Mouse (Mus musculus) kidney, embryonic 14.5 days (tissue): ENCODE results near the gene Dpt. TPM values are rescaled to one million over a fixed set of nuclear protein-coding genes. Genes with fewer than 3 reads are reported as not detected.
"Not testable (repeated sequence)": the region's sequence is repeated elsewhere in the genome, so short reads cannot be mapped to it uniquely, and the experiment has no call there.

Experiments used
- ATAC-seq: fragments of 200-750 bp; cut with Nextera tagmentation; 2 replicates; pipeline ENCODE4 v1.8.0; 2017; ENCODE audit warnings: moderate number of reproducible peaks, mild to moderate bottlenecking, moderate TSS enrichment, moderate library complexity; ENCODE audit not compliant: low FRiP score, low TSS enrichment
- H3K27ac ChIP-seq: fragments of 300-500 bp; sonication (generic); 2 replicates; pipeline ENCODE4 v1.5.1; 2014; ENCODE audit warnings: low read depth, mild to moderate bottlenecking, low read length, moderate library complexity, mixed read lengths
- H3K27me3 ChIP-seq: fragments of 300-500 bp; sonication (generic); 2 replicates; pipeline ENCODE4 v1.6.1; 2014; ENCODE audit warnings: mild to moderate bottlenecking, low read length; ENCODE audit not compliant: control insufficient read depth, insufficient read depth
- H3K36me3 ChIP-seq: fragments of 300-500 bp; sonication (generic); 2 replicates; pipeline ENCODE4 v1.6.1; 2014; ENCODE audit warnings: low read length, mixed read lengths; ENCODE audit not compliant: control insufficient read depth, insufficient read depth
- H3K4me1 ChIP-seq: fragments of 300-500 bp; sonication (generic); 2 replicates; pipeline ENCODE4 v1.6.1; 2014; ENCODE audit warnings: low read length, mixed read lengths; ENCODE audit not compliant: control insufficient read depth, insufficient read depth
- H3K4me2 ChIP-seq: fragments of 300-500 bp; sonication (generic); replicated peaks from 2 replicates; pipeline ENCODE4 v1.6.1; 2014; ENCODE audit warnings: low read depth, mild to moderate bottlenecking, low read length
- H3K4me3 ChIP-seq: fragments of 300-500 bp; sonication (generic); 2 replicates; pipeline ENCODE4 v1.5.1; 2014; ENCODE audit warnings: mild to moderate bottlenecking, low read length
- H3K9ac ChIP-seq: fragments of 300-500 bp; sonication (generic); 2 replicates; pipeline ENCODE4 v1.6.1; 2014; ENCODE audit warnings: low read depth, mild to moderate bottlenecking, low read length, moderate library complexity
- H3K9me3 ChIP-seq: fragments of 300-500 bp; sonication (generic); 2 replicates; pipeline ENCODE4 v1.6.1; 2016; ENCODE audit warnings: low read length; ENCODE audit not compliant: control insufficient read depth
- WGBS: fragments of 180-500 bp; shearing (Covaris S2); extraction: QIAGEN DNeasy Blood & Tissue Kit; methylation state at CpG from one replicate; pipeline ENCODE4 v1.1.7; 2014; 5-methylcytosine and 5-hydroxymethylcytosine counted together
- polyA plus RNA-seq: library from polyadenylated mRNA; unstranded; fragments of >200 nt; fragmentation: Nextera tagmentation; extraction: Ambion mirVana; gene quantifications from 2 replicates; pipeline ENCODE4 v1.2.1, GENCODE M21; 2014

The Dpt gene
- polyA plus RNA-seq, 1 experiment from 2014 or later: not detected

DNA sequence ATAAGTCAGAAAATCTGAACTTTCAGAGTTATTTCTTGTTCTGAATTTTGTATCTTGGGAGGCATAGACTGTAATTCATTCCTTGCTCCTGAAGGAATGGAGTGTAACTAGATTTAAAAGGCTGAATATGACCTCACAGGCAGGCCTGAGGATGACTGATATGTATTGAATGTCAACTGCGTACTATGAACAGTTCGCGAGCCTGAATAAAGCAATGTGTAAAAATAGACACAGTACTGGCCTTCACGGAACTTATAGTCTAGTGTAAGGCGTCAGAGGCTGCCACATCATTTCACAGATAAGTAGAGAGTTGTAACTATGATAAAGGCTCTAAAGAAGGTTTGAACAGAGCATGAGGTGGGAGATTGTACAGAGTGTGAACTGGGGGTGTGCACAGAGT, 10.3 kb upstream of the Dpt start:
- H3K9ac ChIP-seq: no peak overlapping the region
- H3K4me2 ChIP-seq: no peak overlapping the region
- H3K27me3 ChIP-seq: no peaks in the 10 kb centered on the region
- H3K4me1 ChIP-seq: no peaks in the 10 kb centered on the region
- H3K27ac ChIP-seq: no peak overlapping the region
- no peak for ATAC-seq
- H3K4me3 ChIP-seq: no peak overlapping the region
- 94% methylated on average over 5 of the region's 5 CpGs for WGBS
- H3K36me3 ChIP-seq: no peaks in the 10 kb centered on the region
- H3K9me3 ChIP-seq: no peaks in the 10 kb centered on the region

DNA sequence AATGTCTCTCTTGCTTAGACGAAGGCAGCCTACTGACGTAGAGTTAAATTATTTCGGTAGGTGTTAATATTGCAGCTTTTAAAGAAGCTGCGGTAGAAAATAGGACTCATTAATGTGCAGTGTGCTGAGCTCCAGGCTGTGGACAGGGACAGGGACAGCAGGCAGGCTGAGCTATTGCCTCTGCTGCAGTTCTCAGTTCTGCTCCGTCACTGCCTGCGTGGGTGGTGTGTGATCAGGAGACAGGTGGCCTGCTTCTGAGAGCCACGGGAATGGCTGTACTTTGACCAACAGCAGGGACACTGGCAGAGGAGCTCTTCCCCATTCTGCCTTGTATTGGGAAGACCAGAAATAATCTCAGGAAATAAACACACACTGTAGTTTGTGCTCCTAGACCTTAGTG, 8.7 kb upstream of the Dpt start:
- 44% methylated on average over 7 of the region's 7 CpGs for WGBS
- no peaks in the 10 kb centered on the region for H3K27me3 ChIP-seq
- H3K27ac ChIP-seq: no peak overlapping the region
- H3K9me3 ChIP-seq: no peaks in the 10 kb centered on the region
- ATAC-seq: 0 out of 2 replicates have a peak, but pooled peaks have one; percentile 55
- H3K36me3 ChIP-seq: no peaks in the 10 kb centered on the region
- H3K4me2 ChIP-seq: no peak overlapping the region
- no peaks in the 10 kb centered on the region for H3K4me1 ChIP-seq
- H3K4me3 ChIP-seq: no peak overlapping the region
- H3K9ac ChIP-seq: no peak overlapping the region

DNA sequence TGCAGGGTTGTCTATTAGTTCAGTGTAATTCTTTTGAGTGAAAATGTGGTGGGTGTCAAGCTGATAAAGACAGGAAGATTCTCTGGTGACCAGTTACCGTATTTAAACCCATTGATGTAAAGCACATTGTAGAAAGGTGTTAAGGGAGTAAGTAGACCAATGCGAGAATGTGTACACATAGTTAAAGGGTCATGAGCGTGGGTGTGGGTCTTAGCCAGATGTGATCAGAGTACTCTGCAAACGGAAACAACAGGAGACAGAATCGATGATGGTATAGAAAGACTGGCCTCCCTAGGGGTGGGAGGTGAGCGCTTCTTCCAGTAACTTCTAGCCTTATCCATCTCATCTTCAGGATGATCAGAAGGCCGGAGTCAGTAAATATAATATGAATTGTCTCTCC, 8.2 kb upstream of the Dpt start:
- no peaks in the 10 kb centered on the region for H3K27me3 ChIP-seq
- 88% methylated on average over 7 of the region's 7 CpGs for WGBS
- H3K4me3 ChIP-seq: no peak overlapping the region
- H3K4me2 ChIP-seq: no peak overlapping the region
- no peak overlapping the region for H3K27ac ChIP-seq
- no peak for ATAC-seq
- H3K36me3 ChIP-seq: no peaks in the 10 kb centered on the region
- H3K9me3 ChIP-seq: no peaks in the 10 kb centered on the region
- no peak overlapping the region for H3K9ac ChIP-seq
- H3K4me1 ChIP-seq: no peaks in the 10 kb centered on the region

DNA sequence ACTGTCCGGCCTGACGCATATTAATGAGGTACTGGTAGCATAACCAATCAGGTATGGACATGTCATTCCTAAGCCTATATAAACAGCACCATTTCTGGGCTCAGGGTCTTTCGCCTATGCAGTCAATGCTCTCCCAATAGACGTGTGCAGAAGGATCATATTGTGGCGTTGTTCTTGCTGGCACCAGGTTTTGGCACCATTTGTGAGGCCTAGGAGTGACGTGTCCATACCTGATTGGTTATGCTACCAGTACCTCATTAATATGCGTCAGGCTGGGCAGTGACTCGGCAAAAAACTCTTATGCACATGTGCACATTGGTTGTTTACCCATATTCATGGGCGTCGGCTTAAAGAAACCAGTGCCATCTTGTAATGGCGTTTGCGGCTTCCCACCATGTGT, 6.1 kb upstream of the Dpt start:
- not testable (repeated sequence) for H3K27ac ChIP-seq, ATAC-seq, H3K4me3 ChIP-seq, H3K4me1 ChIP-seq, H3K27me3 ChIP-seq, H3K9me3 ChIP-seq, H3K9ac ChIP-seq, H3K36me3 ChIP-seq, H3K4me2 ChIP-seq
- 94% methylated on average over 12 of the region's 12 CpGs for WGBS

DNA sequence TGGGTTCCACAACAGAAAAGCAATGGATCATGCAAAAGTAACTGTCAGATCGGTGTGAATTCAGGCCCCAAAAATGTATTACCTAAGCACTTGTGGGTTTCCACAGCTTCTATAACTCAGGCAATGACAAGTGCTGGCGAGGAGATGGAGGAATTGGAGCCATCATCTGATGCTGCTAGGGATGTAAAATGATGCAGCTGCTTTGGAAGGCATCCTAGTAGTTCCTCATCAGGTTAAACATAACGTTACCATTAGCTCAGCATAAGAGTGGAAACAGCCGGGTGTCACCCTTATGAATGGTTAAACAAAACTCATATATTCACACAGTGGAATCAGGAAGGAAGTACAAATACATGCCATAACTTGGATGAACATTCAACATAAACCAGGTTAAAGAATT, 3.4 kb upstream of the Dpt start:
- Histone ChIP-seq H3K4me1 (no peaks in the 10 kb centered on the region), H3K36me3 (no peaks in the 10 kb centered on the region), H3K9ac (no peak overlapping the region), H3K27ac (no peak overlapping the region), H3K4me2 (no peak overlapping the region), H3K4me3 (no peak overlapping the region), H3K27me3 (no peaks in the 10 kb centered on the region), H3K9me3 (no peaks in the 10 kb centered on the region)
- ATAC-seq: no peak
- WGBS: 76% methylated on average over 4 of the region's 4 CpGs

DNA sequence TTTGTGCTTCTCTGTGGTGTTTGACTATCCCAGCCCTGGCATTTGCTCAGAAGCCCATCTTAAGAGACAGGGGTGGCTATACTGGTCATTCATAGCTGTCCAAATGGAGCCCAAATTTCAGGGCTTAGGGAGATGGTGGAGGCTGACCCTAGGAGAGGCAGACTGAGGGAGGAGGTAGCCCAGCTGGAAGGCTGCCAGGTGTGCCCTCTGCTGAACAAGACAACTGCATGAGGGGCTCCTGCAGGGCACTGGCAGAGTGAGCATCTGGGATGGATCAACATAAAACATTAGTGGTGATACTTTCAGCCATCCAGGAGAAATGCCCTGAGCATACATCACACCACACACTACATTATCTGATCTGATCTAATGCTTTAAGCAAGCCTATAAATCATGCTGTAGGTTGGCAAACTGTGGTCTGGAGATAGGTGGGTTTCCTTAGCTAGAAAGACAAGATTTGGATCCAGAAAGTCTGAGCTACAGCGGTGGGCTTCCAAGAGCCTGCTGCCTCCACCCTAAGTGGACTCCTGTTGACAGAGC, 1.4 kb downstream of the Dpt start:
- no peaks in the 10 kb centered on the region for H3K4me1 ChIP-seq
- no peak overlapping the region for H3K27ac ChIP-seq
- H3K27me3 ChIP-seq: no peaks in the 10 kb centered on the region
- H3K9me3 ChIP-seq: no peaks in the 10 kb centered on the region
- H3K4me3 ChIP-seq: no peak overlapping the region
- H3K9ac ChIP-seq: no peak overlapping the region
- no peak overlapping the region for H3K4me2 ChIP-seq
- WGBS: 81% methylated on average over 1 of the region's 1 CpGs
- ATAC-seq: no peak
- H3K36me3 ChIP-seq: no peaks in the 10 kb centered on the region

DNA sequence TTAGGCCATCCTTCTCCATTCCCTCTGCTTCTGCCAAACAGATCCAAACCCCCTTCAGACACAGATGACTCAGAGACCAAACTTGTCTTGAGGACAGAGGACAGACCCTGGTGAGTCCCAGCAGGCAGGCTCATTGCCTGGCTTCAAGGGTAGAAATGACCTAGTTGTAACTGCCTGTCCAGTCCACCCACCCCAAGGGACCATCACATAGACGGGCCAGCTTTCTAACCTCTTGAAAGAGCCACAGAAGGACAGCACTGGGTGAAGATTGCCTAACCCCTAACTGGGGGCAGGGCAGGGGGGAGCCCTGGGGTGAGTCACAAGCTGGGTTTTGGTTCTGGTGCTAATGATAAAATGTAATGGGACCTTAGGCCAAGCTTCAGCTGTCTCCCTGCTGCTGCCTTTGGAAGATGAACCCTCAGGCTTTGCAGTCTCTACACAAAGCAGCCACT, 2.1 kb downstream of the Dpt start:
- H3K4me2 ChIP-seq: no peak overlapping the region
- H3K27ac ChIP-seq: no peak overlapping the region
- H3K4me1 ChIP-seq: no peaks in the 10 kb centered on the region
- H3K4me3 ChIP-seq: no peak overlapping the region
- no peaks in the 10 kb centered on the region for H3K27me3 ChIP-seq
- WGBS: 60% methylated on average over 1 of the region's 1 CpGs
- H3K9me3 ChIP-seq: no peaks in the 10 kb centered on the region
- no peak overlapping the region for H3K9ac ChIP-seq
- ATAC-seq: no peak
- no peaks in the 10 kb centered on the region for H3K36me3 ChIP-seq

DNA sequence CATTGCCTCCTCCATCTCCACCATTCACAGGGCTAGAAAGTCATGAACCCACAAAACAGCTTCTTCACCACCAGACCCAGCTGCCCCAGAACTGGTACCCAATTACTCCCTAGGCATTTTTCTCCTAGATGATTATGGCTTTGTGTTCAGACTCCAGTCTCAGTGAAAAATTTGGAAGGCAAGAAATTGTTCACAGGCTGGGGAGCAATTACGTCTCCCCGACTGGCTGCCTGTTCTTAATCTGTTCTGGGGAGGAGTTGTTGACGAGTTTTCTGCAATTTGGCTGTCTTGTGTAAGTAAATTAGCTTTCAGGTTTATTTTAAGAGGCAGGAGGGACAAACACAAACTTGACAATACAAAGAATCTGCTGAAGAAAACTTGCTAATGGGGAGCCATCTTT, 2.7 kb downstream of the Dpt start:
- H3K36me3 ChIP-seq: no peaks in the 10 kb centered on the region
- 75% methylated on average over 3 of the region's 3 CpGs for WGBS
- ATAC-seq: no peak

DNA sequence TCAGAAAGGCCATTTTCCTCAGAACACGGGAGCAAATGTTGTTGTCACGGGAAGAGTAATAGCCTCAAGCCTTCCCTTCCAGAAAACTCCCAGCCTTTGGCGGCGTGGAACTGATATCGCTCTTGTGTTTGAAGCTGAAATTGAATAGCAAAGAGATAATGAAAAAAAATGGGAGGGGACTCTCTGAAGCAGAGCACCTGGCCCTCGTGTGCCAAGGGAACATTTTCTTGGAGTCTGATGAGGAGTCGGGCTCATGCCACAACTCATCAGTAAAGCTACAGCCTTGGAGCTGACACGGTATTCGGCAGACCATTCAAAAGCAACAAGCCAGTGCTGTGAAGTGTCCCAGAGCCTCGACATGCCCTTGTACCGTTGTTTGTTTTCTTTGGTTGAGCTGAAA, 7.8 kb downstream of the Dpt start:
- Histone ChIP-seq H3K27ac (no peak overlapping the region), H3K4me3 (no peak overlapping the region), H3K4me1 (no peaks in the 10 kb centered on the region), H3K9ac (no peak overlapping the region), H3K27me3 (no peaks in the 10 kb centered on the region), H3K36me3 (no peaks in the 10 kb centered on the region), H3K4me2 (no peak overlapping the region), H3K9me3 (no peaks in the 10 kb centered on the region)
- ATAC-seq: peak; percentile 79
- WGBS: 24% methylated on average over 11 of the region's 11 CpGs

More for the DNA sequence above, 2.7 kb downstream of the Dpt start:
- Histone ChIP-seq H3K9ac (no peak overlapping the region), H3K4me2 (no peak overlapping the region), H3K27ac (no peak overlapping the region), H3K4me3 (no peak overlapping the region), H3K4me1 (no peaks in the 10 kb centered on the region), H3K9me3 (no peaks in the 10 kb centered on the region), H3K27me3 (no peaks in the 10 kb centered on the region)
